Mouse (Mus musculus): ENCODE measurements around the gene Ifnz. TPM values are rescaled to one million over a fixed set of nuclear protein-coding genes. Genes with fewer than 3 reads are reported as not detected.
"Not testable (repeated sequence)": the region's sequence is repeated elsewhere in the genome, so short reads cannot be mapped to it uniquely, and the experiment has no call there.

The Ifnz gene
- polyA plus RNA-seq, 1 experiment = not detected

DNA sequence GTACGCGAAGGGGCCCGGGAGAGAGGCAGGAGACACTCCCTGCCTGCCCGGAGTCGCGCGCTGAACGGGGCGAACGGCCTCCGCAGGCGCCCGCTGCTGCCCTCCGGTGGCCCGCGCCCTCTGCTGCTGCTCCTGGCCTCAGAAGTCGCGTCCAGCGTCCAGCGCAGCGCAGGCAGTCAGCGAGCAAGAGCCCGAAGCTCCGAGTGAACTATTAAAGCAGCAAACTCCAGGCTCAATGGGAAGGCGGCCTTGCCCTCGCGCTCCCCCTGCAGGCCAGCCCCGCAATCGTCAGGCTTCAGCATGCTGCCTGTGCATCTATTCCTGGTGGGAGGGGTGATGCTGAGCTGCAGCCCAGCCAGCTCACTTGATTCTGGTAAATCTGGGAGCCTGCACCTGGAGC, 21.0 kb downstream of the Ifnz start, which contains the start of gene Gm13287:
Gm13287 (plus strand) TSS at position 301 of the 400 bp plus-strand sequence.
- not testable (repeated sequence) for H3K4me3 ChIP-seq; H3K79me2 ChIP-seq (ENCODE audit: control insufficient read depth, insufficient read depth); H3K36me3 ChIP-seq (ENCODE audit: control insufficient read depth, insufficient read depth); H3K4me2 ChIP-seq (ENCODE audit: low read depth); H3K27me3 ChIP-seq (ENCODE audit: control insufficient read depth, insufficient read depth, insufficient read length); H3ac ChIP-seq (ENCODE audit: control insufficient read depth, insufficient read length)

DNA sequence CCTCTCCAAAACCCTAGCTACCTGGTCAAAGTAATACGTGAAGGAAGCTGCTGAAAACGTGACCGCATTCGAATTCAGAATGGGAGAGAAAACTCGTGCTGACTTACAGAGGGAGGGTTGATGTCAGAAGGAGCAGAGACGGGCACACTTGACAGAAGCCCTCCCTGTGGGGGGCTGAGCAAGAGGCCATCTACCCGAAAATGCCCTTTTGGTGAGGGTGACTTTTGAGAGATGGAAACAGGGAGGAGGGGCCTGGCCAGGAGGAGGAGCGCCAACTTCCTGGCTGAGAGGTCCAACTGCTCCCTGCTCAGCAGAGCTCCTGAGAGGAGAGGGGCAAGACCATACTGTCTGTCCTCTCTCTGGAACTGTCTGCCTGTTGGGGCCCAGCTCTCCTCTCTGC, 23.3 kb downstream of the Ifnz start, which contains the start of gene Gm13288:
Gm13288 (plus strand) TSS at position 301 of the 400 bp plus-strand sequence.
- not testable (repeated sequence) for H3K36me3 ChIP-seq (ENCODE audit: control insufficient read depth, insufficient read depth); H3K4me2 ChIP-seq (ENCODE audit: low read depth); H3K4me3 ChIP-seq; H3K79me2 ChIP-seq (ENCODE audit: control insufficient read depth, insufficient read depth); H3ac ChIP-seq (ENCODE audit: control insufficient read depth, insufficient read length); H3K27me3 ChIP-seq (ENCODE audit: control insufficient read depth, insufficient read depth, insufficient read length)

DNA sequence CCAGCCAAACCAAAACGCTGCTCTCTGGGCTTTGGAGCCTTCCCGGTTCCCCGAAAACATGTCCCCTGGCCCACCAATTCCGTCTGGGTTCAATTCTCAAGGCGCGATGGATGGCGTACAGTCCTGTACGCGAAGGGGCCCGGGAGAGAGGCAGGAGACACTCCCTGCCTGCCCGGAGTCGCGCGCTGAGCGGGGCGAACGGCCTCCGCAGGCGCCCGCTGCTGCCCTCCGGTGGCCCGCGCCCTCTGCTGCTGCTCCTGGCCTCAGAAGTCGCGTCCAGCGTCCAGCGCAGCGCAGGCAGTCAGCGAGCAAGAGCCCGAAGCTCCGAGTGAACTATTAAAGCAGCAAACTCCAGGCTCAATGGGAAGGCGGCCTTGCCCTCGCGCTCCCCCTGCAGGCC, 23.8 kb downstream of the Ifnz start:
- not testable (repeated sequence) for H3K27me3 ChIP-seq (ENCODE audit: control insufficient read depth, insufficient read depth, insufficient read length); H3ac ChIP-seq (ENCODE audit: control insufficient read depth, insufficient read length); H3K4me2 ChIP-seq (ENCODE audit: low read depth); H3K4me3 ChIP-seq; H3K79me2 ChIP-seq (ENCODE audit: control insufficient read depth, insufficient read depth); H3K36me3 ChIP-seq (ENCODE audit: control insufficient read depth, insufficient read depth)

DNA sequence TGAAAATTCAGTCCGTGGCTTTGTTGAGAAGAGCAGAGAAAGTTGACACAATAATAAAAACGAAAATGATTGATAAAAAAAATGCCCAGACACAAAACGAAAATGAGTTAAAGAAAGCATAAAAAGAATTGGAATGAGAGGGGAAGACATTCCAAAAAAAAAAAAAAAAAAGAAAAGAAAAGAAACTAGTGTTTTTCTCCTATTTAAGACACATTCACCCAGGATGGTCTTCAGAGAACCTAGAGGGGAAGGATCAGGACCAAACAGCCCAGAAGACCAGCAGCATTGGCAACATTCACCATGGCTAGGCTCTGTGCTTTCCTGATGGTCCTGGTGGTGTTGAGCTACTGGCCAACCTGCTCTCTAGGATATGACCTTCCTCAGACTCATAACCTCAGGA, 34.0 kb downstream of the Ifnz start, which contains the start of gene Ifna7:
Ifna7 (plus strand) TSS at position 301 of the 400 bp plus-strand sequence.
- no peak within 1 kb of the TSS for H3K4me2 ChIP-seq (ENCODE audit: low read depth)
- H3K36me3 ChIP-seq (ENCODE audit: control insufficient read depth, insufficient read depth) = no peaks in the 10 kb centered on the region
- H3K79me2 ChIP-seq (ENCODE audit: control insufficient read depth, insufficient read depth) = no peaks in the 10 kb centered on the region
- no peak within 1 kb of the TSS for H3ac ChIP-seq (ENCODE audit: control insufficient read depth, insufficient read length)
- no peak for TF ChIP-seq CEBPB (IDR thresholded peaks at IDR 0.05; ENCODE audit: insufficient read depth, poor library complexity, severe bottlenecking)
- TF ChIP-seq USF1 (IDR thresholded peaks at IDR 0.05; ENCODE audit: low read depth) = no peak
- no peak for TF ChIP-seq REST (IDR thresholded peaks at IDR 0.05; ENCODE audit: insufficient read depth, insufficient read length)
- no peak for TF ChIP-seq MYOD1 (IDR thresholded peaks at IDR 0.05; ENCODE audit: control insufficient read depth in 1 of 3, insufficient read length in 2 of 3, low read depth in 2 of 3)
- H3K27me3 ChIP-seq (ENCODE audit: control insufficient read depth, insufficient read depth, insufficient read length) = peaks cover 7% of the 10 kb centered on the region
- no peak within 1 kb of the TSS for H3K4me3 ChIP-seq

DNA sequence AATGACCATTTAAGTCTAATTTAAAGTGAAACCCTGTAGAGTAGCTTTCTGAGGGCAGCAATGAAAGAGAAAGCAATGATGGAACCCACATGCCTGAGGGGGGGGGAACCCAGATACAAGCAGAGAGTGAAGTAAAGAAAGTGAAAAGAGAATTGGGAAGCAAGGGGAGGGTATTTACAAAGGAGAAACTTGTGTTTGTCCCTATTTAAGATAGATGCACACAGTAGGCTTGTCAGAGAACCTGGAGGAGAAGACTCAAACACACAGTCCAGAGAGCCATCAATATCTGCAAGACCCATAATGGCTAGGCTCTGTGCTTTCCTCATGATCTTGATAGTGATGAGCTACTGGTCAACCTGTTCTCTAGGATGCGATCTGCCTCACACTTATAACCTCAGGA, 37.7 kb downstream of the Ifnz start, which contains the start of gene Ifna11:
Ifna11 (plus strand) TSS at position 301 of the 400 bp plus-strand sequence.
- TF ChIP-seq SRF (IDR thresholded peaks at IDR 0.05; ENCODE audit: control insufficient read depth, insufficient read length, low read depth) (no peak), TCF3 (IDR thresholded peaks at IDR 0.05; ENCODE audit: insufficient read length, low read depth) (no peak), MAX (IDR thresholded peaks at IDR 0.05; ENCODE audit: low read depth) (no peak), E2F4 (IDR thresholded peaks at IDR 0.05; ENCODE audit: insufficient read depth) (no peak), REST (IDR thresholded peaks at IDR 0.05; ENCODE audit: insufficient read depth, insufficient read length) (no peak), CEBPB (IDR thresholded peaks at IDR 0.05; ENCODE audit: insufficient read depth, poor library complexity, severe bottlenecking) (no peak)
- peaks cover 9% of the 10 kb centered on the region for H3K27me3 ChIP-seq (ENCODE audit: control insufficient read depth, insufficient read depth, insufficient read length)
- no peaks in the 10 kb centered on the region for H3K36me3 ChIP-seq (ENCODE audit: control insufficient read depth, insufficient read depth)
- no peak within 1 kb of the TSS for H3K4me3 ChIP-seq
- H3K79me2 ChIP-seq (ENCODE audit: control insufficient read depth, insufficient read depth) = no peaks in the 10 kb centered on the region
- no peak within 1 kb of the TSS for H3K4me2 ChIP-seq (ENCODE audit: low read depth)
- no peak within 1 kb of the TSS for H3ac ChIP-seq (ENCODE audit: control insufficient read depth, insufficient read length)

DNA sequence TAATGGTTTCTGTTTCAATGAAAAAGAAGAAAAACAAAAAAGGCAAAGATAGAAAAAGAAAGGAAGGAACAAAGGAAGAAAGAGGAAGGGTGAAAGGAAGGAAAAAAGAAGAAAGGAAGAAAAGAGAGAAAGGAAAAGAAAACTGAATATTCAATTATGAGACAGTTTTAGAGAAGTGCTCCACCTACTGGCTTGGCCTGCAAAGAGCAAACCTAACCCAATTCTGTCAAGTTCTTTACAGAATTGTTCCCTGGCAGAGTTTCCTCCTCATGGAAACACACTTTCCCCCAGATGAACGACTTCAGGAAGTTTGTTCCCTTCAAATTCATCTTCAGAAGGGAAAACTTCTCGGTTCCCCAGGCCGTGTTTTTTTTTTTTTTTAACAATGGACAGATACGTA, 41.1 kb downstream of the Ifnz start:
- Histone ChIP-seq H3ac (ENCODE audit: control insufficient read depth, insufficient read length) (no peak overlapping the region), H3K36me3 (ENCODE audit: control insufficient read depth, insufficient read depth) (no peaks in the 10 kb centered on the region), H3K4me2 (ENCODE audit: low read depth) (no peak overlapping the region), H3K27me3 (ENCODE audit: control insufficient read depth, insufficient read depth, insufficient read length) (peaks cover 6% of the 10 kb centered on the region), H3K79me2 (ENCODE audit: control insufficient read depth, insufficient read depth) (no peaks in the 10 kb centered on the region), H3K4me3 (no peak overlapping the region)
- TF ChIP-seq TCF3 (IDR thresholded peaks at IDR 0.05; ENCODE audit: insufficient read length, low read depth) (no peak), POLR2A (IDR thresholded peaks at IDR 0.05; ENCODE audit: insufficient read length, low read depth) (no peak), USF1 (IDR thresholded peaks at IDR 0.05; ENCODE audit: low read depth) (no peak), MYOG (IDR thresholded peaks at IDR 0.05; ENCODE audit: control insufficient read depth in 1 of 3, insufficient read depth in 1 of 3, insufficient read length in 2 of 3, low read depth in 2 of 3) (no peak), MAX (IDR thresholded peaks at IDR 0.05; ENCODE audit: low read depth) (no peak), MYOD1 (IDR thresholded peaks at IDR 0.05; ENCODE audit: control insufficient read depth in 1 of 3, insufficient read length in 2 of 3, low read depth in 2 of 3) (no peak), CEBPB (IDR thresholded peaks at IDR 0.05; ENCODE audit: insufficient read depth, poor library complexity, severe bottlenecking) (no peak), TCF12 (IDR thresholded peaks at IDR 0.05; ENCODE audit: insufficient read depth, poor library complexity, severe bottlenecking) (no peak), POLR2AphosphoS2 (IDR thresholded peaks at IDR 0.05; ENCODE audit: insufficient read length, low read depth) (no peak), SRF (IDR thresholded peaks at IDR 0.05; ENCODE audit: control insufficient read depth, insufficient read length, low read depth) (no peak)

DNA sequence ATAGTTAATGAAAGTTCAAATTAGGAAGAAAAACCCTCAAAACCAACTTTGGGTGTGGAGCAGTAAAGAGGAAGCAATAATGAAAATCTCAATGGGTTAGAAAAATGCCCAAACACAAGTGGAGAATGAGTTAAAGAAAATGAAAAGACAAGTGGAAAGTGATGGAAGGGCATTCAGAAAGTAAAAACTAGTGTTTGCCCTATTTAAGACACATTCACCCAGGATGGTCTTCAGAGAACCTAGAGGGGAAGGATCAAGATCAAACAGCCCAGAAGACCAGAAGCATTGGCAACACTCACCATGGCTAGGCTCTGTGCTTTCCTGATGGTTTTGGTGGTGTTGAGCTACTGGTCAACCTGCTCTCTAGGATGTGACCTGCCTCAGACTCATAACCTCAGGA, 45.2 kb downstream of the Ifnz start, which contains the start of gene Ifna6:
Ifna6 (plus strand) TSS at position 301 of the 400 bp plus-strand sequence.
- H3K4me2 ChIP-seq (ENCODE audit: low read depth); H3K36me3 ChIP-seq (ENCODE audit: control insufficient read depth, insufficient read depth); H3K4me3 ChIP-seq; H3ac ChIP-seq (ENCODE audit: control insufficient read depth, insufficient read length); H3K27me3 ChIP-seq (ENCODE audit: control insufficient read depth, insufficient read depth, insufficient read length); H3K79me2 ChIP-seq (ENCODE audit: control insufficient read depth, insufficient read depth): not testable (repeated sequence)

Data from myocyte (in vitro differentiated cells).